Mouse (Mus musculus) stomach, postnatal 0 days (tissue): Measurements from ENCODE around the gene Cep63. TPM values are rescaled to one million over a fixed set of nuclear protein-coding genes. Genes with fewer than 3 reads are reported as not detected.

Source experiments
- ATAC-seq: fragments of 200-750 bp; cut with Nextera tagmentation; 2 replicates; pipeline ENCODE4 v1.8.0; 2017; ENCODE audit not compliant: low FRiP score, low TSS enrichment
- DNase-seq: peaks from one replicate; pipeline ENCODE4 v3.0.0-alpha.2; 2016; ENCODE audit warnings: low spot score
- H3K27ac ChIP-seq: fragments of 300-500 bp; sonication (generic); replicated peaks from 2 replicates; pipeline ENCODE4 v1.5.1; 2014; ENCODE audit warnings: mild to moderate bottlenecking, control low read depth
- H3K27me3 ChIP-seq: fragments of 300-500 bp; sonication (generic); 2 replicates; pipeline ENCODE4 v1.6.1; 2014; ENCODE audit warnings: low read length; ENCODE audit not compliant: control insufficient read depth, insufficient read depth
- H3K36me3 ChIP-seq: fragments of 300-500 bp; sonication (generic); 2 replicates; pipeline ENCODE4 v1.6.1; 2014; ENCODE audit warnings: low read length, mixed read lengths; ENCODE audit not compliant: control insufficient read depth, insufficient read depth
- H3K4me1 ChIP-seq: fragments of 300-500 bp; sonication (generic); replicated peaks from 2 replicates; pipeline ENCODE4 v1.6.1; 2014; ENCODE audit warnings: antibody characterized with exemption; ENCODE audit not compliant: control insufficient read depth, insufficient read depth
- H3K4me2 ChIP-seq: fragments of 300-500 bp; sonication (generic); replicated peaks from 2 replicates; pipeline ENCODE4 v1.6.1; 2014; ENCODE audit warnings: low read depth, mild to moderate bottlenecking, control low read depth, moderate library complexity
- H3K4me3 ChIP-seq: fragments of 300-500 bp; sonication (generic); 2 replicates; pipeline ENCODE4 v1.5.1; 2014; ENCODE audit warnings: low read depth, low read length, control low read depth
- H3K9ac ChIP-seq: fragments of 300-500 bp; sonication (generic); 2 replicates; pipeline ENCODE4 v1.6.1; 2014; ENCODE audit warnings: mild to moderate bottlenecking, low read length, control low read depth, mixed read lengths
- H3K9me3 ChIP-seq: fragments of 300-500 bp; sonication (generic); 2 replicates; pipeline ENCODE4 v1.6.1; 2016; ENCODE audit warnings: low read length; ENCODE audit not compliant: control insufficient read depth
- CTCF ChIP-seq: IDR thresholded peaks from 2 replicates; pipeline ENCODE4 v1.5.1; 2016; ENCODE audit warnings: antibody characterized with exemption, low read depth, mild to moderate bottlenecking, moderate library complexity
- EP300 ChIP-seq: optimal IDR thresholded peaks from 2 replicates; pipeline ENCODE3; 2016; ENCODE audit warnings: antibody characterized with exemption
- WGBS: fragments of 180-500 bp; shearing (Covaris S2); extraction: QIAGEN DNeasy Blood & Tissue Kit; methylation state at CpG from one replicate; pipeline ENCODE4 v1.1.7; 2014; 5-methylcytosine and 5-hydroxymethylcytosine counted together
- polyA plus RNA-seq: library from polyadenylated mRNA; unstranded; fragments of >200 nt; fragmentation: Nextera tagmentation; extraction: Ambion mirVana; gene quantifications from 2 replicates; pipeline ENCODE4 v1.2.1, GENCODE M21; 2015

Cep63 gene
- polyA plus RNA-seq, 1 experiment from 2014 or later: 24.4 TPM

- Histone ChIP-seq H3K9me3 (no peaks in the 10 kb centered on the region), H3K36me3 (0 out of 2 replicates have a peak, but pooled peaks cover 4% of the 10 kb centered on the region), H3K9ac (no peak overlapping the region), H3K4me2 (no peak overlapping the region), H3K27me3 (no peaks in the 10 kb centered on the region), H3K4me3 (no peak overlapping the region), H3K4me1 (no peaks in the 10 kb centered on the region), H3K27ac (no peak overlapping the region)
- TF ChIP-seq EP300 (no peak), CTCF (no peak)
- ATAC-seq (no peak), DNase-seq (no peak)
- WGBS: 53% methylated on average over 7 of the region's 7 CpGs
Measured at GRCm38 (mm10) chr9:102629052-102629451, 2.7 kb upstream of the Cep63 start.

DNA sequence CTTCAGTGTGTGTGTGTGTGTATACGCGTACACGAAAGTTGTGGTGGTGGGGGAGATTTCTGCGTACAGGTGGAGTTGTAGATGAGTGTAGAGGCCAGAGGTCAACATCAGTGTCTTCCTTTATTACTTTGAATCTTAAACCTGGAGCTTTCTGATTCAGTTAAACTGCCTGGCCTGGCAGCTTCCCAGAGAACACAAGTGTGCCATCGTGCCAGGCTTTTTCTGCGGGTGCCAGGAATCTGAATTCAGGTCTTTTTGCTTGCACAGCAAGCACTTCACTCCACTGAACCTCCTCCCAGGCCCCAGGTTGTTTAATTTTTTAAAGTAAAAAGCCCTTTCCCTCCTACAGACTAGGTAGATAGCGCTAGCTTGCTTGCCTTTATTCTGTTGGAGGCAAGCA lies 1.1 kb upstream of the Cep63 start:
- no peaks in the 10 kb centered on the region for H3K4me1 ChIP-seq
- 0 out of 2 replicates have a peak, but pooled peaks cover 4% of the 10 kb centered on the region for H3K36me3 ChIP-seq
- peak overlapping the region; percentile 86 for H3K4me3 ChIP-seq
- DNase-seq (no peak), ATAC-seq (no peak)
- H3K27me3 ChIP-seq: no peaks in the 10 kb centered on the region
- peak overlapping the region; percentile 82 for H3K4me2 ChIP-seq
- TF ChIP-seq CTCF (no peak), EP300 (no peak)
- 54% methylated on average over 7 of the region's 7 CpGs for WGBS
- H3K9ac ChIP-seq: peak overlapping the region; percentile 97; the same call in 1 of the 2 replicates
- peak overlapping the region; percentile 96; the same call in 1 of the 2 replicates for H3K27ac ChIP-seq
- H3K9me3 ChIP-seq: no peaks in the 10 kb centered on the region

DNA sequence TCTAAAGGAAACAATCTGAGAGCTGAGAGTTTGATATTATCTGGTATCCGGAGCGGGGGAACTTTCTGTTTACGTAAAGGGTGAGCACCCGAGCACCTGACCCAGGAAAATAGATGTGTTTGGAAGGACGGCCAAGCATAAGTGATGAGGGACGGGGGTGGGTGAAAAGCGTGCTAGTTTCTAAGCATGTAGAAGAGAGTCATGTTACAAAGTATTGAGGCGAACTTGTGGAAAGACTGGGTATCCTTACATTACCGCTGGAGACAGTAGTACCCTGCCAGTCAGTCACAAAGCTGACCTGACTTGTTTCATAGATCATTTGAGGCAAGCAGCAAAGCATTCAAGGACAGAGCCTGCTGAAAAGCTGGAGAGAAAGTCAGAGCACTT lies 498 bp upstream of the Cep63 start:
- H3K9ac ChIP-seq: peak overlapping the region; percentile 97
- no peaks in the 10 kb centered on the region for H3K27me3 ChIP-seq
- TF ChIP-seq EP300: no peak
- TF ChIP-seq CTCF: no peak
- DNase-seq (no peak), ATAC-seq (no peak)
- WGBS: under 1% methylated on average over 9 of the region's 9 CpGs
- H3K36me3 ChIP-seq: 0 out of 2 replicates have a peak, but pooled peaks cover 4% of the 10 kb centered on the region
- H3K9me3 ChIP-seq: no peaks in the 10 kb centered on the region
- H3K27ac ChIP-seq: peak overlapping the region; percentile 96
- H3K4me1 ChIP-seq: no peaks in the 10 kb centered on the region
- peak overlapping the region; percentile 82 for H3K4me2 ChIP-seq
- H3K4me3 ChIP-seq: peak overlapping the region; percentile 86

GRCm38 (mm10) chr9:102625401-102625982 lies 842 bp downstream of the Cep63 start:
- no peak; the same call in 1 of the 2 replicates for ATAC-seq
- H3K4me2 ChIP-seq: peak overlapping the region; percentile 82
- no peaks in the 10 kb centered on the region for H3K4me1 ChIP-seq
- H3K36me3 ChIP-seq: 0 out of 2 replicates have a peak, but pooled peaks cover 2% of the 10 kb centered on the region
- under 1% methylated on average over 27 of the region's 27 CpGs for WGBS
- no peaks in the 10 kb centered on the region for H3K9me3 ChIP-seq
- H3K9ac ChIP-seq: peak overlapping the region; percentile 97
- TF ChIP-seq CTCF (0 out of 2 replicates have a peak, but pooled peaks have one; percentile 11), EP300 (no peak)
- DNase-seq: no peak
- no peaks in the 10 kb centered on the region for H3K27me3 ChIP-seq
- H3K4me3 ChIP-seq: peak overlapping the region; percentile 86
- peak overlapping the region; percentile 96 for H3K27ac ChIP-seq

- H3K9ac ChIP-seq: no peak overlapping the region
- no peaks in the 10 kb centered on the region for H3K27me3 ChIP-seq
- ATAC-seq: no peak
- H3K9me3 ChIP-seq: no peaks in the 10 kb centered on the region
- H3K36me3 ChIP-seq: no peaks in the 10 kb centered on the region
- TF ChIP-seq EP300 (no peak), CTCF (0 out of 2 replicates have a peak, but pooled peaks have one; percentile 9)
- H3K4me3 ChIP-seq: no peak overlapping the region
- 73% methylated on average over 7 of the region's 7 CpGs for WGBS
- no peak overlapping the region for H3K27ac ChIP-seq
- H3K4me1 ChIP-seq: no peaks in the 10 kb centered on the region
- no peak overlapping the region for H3K4me2 ChIP-seq
- no peak for DNase-seq
Measured at GRCm38 (mm10) chr9:102623581-102623980, 2.8 kb downstream of the Cep63 start.

DNA sequence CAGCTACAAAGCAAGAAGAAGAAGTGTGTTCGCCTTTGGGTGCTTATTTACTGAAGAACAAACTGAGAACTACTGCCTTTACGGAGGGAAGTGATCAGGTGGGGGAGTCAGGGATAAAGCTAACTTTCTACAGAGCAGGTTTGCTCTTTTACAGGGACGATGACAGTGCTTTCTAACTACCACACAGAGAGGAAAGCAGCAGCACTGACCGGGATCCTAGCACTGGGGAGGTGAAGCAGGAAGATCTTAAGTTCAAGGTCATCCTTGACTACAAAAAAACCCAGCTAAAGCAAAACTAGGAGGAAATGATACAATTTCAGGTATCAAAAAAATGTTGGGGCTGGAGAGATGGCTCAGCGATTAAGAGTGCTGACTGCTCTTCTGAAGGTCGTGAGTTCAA lies 3.5 kb downstream of the Cep63 start:
- H3K9ac ChIP-seq: no peak overlapping the region
- WGBS: 80% methylated on average over 6 of the region's 6 CpGs
- no peak for ATAC-seq
- no peak overlapping the region for H3K4me3 ChIP-seq
- no peaks in the 10 kb centered on the region for H3K36me3 ChIP-seq
- H3K4me2 ChIP-seq: no peak overlapping the region
- H3K27me3 ChIP-seq: no peaks in the 10 kb centered on the region
- no peak for DNase-seq
- H3K4me1 ChIP-seq: no peaks in the 10 kb centered on the region
- H3K9me3 ChIP-seq: no peaks in the 10 kb centered on the region
- H3K27ac ChIP-seq: no peak overlapping the region
- TF ChIP-seq CTCF: no peak
- TF ChIP-seq EP300: no peak
